Mouse (Mus musculus): Measurements from ENCODE around the gene Arl13b. TPM values are rescaled to one million over a fixed set of nuclear protein-coding genes. Genes with fewer than 3 reads are reported as not detected.

Gene Arl13b
- polyA plus RNA-seq, 1 experiment from 2014 or later = 10.6 TPM

DNA sequence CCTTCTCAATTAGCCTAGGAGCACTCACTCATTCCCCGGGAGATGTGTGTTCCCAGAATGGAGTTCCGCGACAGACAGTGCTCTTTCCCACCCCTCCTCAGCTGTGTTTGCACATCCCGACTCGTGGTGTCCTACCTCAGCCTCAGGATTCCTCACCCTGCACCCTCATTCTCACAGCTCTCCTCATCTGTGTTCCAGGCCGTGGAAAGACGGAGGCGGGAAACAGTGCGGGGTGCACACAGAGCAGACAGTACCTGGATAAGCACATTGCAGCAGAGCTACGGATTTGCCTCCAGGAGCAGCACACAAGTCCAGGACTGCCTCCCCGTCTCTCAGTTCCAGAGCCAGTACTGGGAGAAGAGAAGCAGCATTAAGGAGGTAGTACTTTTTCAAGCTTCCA is 70.8 kb downstream of the Arl13b start:
- 0 out of 2 replicates have a peak, but pooled peaks cover 11% of the 10 kb centered on the region for H3K36me3 ChIP-seq
- 83% methylated on average over 11 of the region's 11 CpGs for WGBS
- H3K27me3 ChIP-seq (replicated peaks) = no peaks in the 10 kb centered on the region
- no peak overlapping the region for H3K4me3 ChIP-seq
- H3K9me3 ChIP-seq = no peaks in the 10 kb centered on the region
- no peaks in the 10 kb centered on the region for H3K4me1 ChIP-seq
- no peak for ATAC-seq (ENCODE audit: extremely low read depth, insufficient number of reproducible peaks, low FRiP score, low TSS enrichment)
- H3K27ac ChIP-seq (replicated peaks) = no peak overlapping the region
- no peak overlapping the region for H3K4me2 ChIP-seq
- H3K9ac ChIP-seq = no peak overlapping the region

DNA sequence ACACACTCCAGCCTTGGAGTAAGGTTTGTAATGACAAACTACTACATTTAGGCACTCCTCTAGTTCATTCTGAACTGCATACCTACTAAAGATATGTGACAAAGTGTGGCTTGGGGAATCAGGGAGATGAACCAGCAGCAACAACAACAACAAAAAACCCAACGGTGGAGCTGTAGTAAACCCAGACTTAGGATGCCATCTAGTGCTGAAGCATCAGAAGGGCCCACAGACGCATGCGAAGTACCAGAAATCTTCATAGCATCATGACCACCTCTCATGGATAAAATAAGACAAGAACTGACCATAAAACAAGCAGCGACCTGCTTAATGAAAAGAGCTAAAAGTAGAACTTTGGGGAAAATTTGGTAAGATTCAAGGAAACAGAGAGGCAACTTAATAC is 73.4 kb downstream of the Arl13b start:
- H3K27ac ChIP-seq (replicated peaks) = no peak overlapping the region
- H3K9me3 ChIP-seq = no peaks in the 10 kb centered on the region
- 70% methylated on average over 4 of the region's 4 CpGs for WGBS
- H3K4me2 ChIP-seq = no peak overlapping the region
- ATAC-seq (ENCODE audit: extremely low read depth, insufficient number of reproducible peaks, low FRiP score, low TSS enrichment) = no peak
- H3K9ac ChIP-seq = no peak overlapping the region
- H3K4me3 ChIP-seq = no peak overlapping the region
- no peaks in the 10 kb centered on the region for H3K4me1 ChIP-seq
- H3K36me3 ChIP-seq = peaks cover 20% of the 10 kb centered on the region; the same call in 1 of the 2 replicates
- no peaks in the 10 kb centered on the region for H3K27me3 ChIP-seq (replicated peaks)

DNA sequence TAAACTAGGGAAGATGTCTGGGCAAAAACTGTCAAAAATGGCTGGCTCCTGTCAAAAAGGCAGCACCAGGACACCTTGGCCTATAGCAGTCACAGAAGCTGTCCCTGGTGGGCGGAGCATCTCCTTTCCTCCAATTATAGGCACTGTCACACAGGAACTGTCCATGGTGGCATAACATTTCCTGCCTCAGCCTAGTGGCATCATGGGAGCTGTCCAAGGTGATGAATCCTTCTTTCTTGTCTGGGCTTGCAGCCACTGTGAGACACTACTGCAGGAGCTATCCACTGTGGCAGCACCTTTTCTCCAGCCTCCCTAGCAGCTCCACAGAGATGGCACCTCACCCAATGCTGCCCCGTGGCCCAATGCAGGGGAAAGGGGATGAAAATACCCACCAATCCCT is 88.5 kb downstream of the Arl13b start:
- Histone ChIP-seq H3K9ac (no peak overlapping the region), H3K4me2 (no peak overlapping the region), H3K4me1 (no peaks in the 10 kb centered on the region), H3K27ac (replicated peaks) (no peak overlapping the region), H3K9me3 (peaks cover 6% of the 10 kb centered on the region; the same call in 1 of the 2 replicates), H3K36me3 (peaks cover 11% of the 10 kb centered on the region), H3K27me3 (replicated peaks) (no peaks in the 10 kb centered on the region), H3K4me3 (no peak overlapping the region)
- no peak for ATAC-seq (ENCODE audit: extremely low read depth, insufficient number of reproducible peaks, low FRiP score, low TSS enrichment)
- 89% methylated on average over 2 of the region's 2 CpGs for WGBS

DNA sequence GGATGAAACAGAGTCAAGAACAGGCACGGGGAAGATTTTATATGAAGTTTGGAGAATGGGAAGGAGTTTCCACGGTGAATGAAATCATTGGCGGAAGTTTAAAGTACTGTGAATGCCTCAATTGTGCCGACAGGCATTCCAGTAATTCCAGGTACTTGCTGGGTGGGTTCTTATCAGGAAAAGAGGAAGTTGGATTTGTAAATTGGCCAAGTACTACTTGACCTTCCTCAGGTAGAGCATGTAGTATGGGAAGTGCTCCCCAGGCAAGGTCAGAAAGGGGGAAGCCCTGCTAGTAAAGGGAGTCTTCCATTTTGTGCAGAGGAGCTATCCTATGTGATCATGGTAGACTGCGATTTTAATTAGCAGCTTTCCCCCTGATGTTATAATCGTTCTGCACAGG is 91.5 kb downstream of the Arl13b start:
- H3K27ac ChIP-seq (replicated peaks) = no peak overlapping the region
- no peak overlapping the region for H3K9ac ChIP-seq
- peaks cover 6% of the 10 kb centered on the region; the same call in 1 of the 2 replicates for H3K9me3 ChIP-seq
- H3K4me1 ChIP-seq = no peaks in the 10 kb centered on the region
- peaks cover 11% of the 10 kb centered on the region for H3K36me3 ChIP-seq
- no peak overlapping the region for H3K4me2 ChIP-seq
- WGBS = 74% methylated on average over 6 of the region's 6 CpGs
- no peak overlapping the region for H3K4me3 ChIP-seq
- no peak for ATAC-seq (ENCODE audit: extremely low read depth, insufficient number of reproducible peaks, low FRiP score, low TSS enrichment)
- no peaks in the 10 kb centered on the region for H3K27me3 ChIP-seq (replicated peaks)

DNA sequence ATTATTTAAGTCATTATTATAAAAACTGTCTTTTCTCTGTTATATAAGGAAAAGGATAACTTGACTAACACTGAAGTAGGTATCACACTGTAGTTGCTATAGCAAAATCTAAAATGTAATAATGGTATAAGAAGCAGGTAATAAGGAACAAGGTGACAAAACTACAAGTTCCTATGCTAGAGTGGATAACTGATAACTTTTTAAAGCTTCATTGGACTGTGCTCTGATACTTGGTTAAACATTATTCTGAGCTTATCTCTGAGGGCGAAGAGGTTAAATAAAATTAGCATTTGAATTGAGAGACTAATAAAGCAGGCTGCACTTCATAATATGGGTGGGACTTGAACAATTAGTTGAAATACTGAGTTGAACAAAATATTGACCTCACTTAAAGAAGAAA is 93.2 kb downstream of the Arl13b start:
- WGBS = 85% methylated on average over 1 of the region's 1 CpGs
- H3K9me3 ChIP-seq = peaks cover 5% of the 10 kb centered on the region; the same call in 1 of the 2 replicates
- no peak overlapping the region for H3K9ac ChIP-seq
- H3K4me2 ChIP-seq = no peak overlapping the region
- H3K27ac ChIP-seq (replicated peaks) = no peak overlapping the region
- peaks cover 5% of the 10 kb centered on the region; the same call in 1 of the 2 replicates for H3K36me3 ChIP-seq
- H3K4me1 ChIP-seq = no peaks in the 10 kb centered on the region
- H3K27me3 ChIP-seq (replicated peaks) = no peaks in the 10 kb centered on the region
- ATAC-seq (ENCODE audit: extremely low read depth, insufficient number of reproducible peaks, low FRiP score, low TSS enrichment) = no peak
- H3K4me3 ChIP-seq = no peak overlapping the region

DNA sequence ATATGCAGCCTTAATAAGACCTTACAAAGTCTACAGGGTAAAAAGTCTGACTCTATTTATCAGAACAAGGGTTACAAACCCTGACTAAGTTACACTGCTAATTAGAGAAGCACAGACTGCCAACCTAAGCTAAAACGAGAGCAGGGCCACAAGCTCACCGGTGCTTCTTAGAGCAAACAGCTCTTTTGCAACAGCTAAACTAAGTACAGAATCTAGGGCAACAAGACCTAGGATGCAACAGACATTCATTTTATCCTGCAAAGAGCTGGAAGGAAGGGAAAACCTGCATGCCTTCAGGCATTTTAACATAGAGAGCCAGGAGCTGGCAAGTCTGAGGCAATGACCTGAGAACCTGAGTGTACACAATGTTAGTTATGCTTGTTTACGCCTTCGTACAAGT is 93.8 kb downstream of the Arl13b start:
- no peak overlapping the region for H3K4me2 ChIP-seq
- 86% methylated on average over 4 of the region's 4 CpGs for WGBS
- peaks cover under 1% of the 10 kb centered on the region; the same call in 1 of the 2 replicates for H3K9me3 ChIP-seq
- H3K36me3 ChIP-seq = no peaks in the 10 kb centered on the region; the same call in 1 of the 2 replicates
- no peak overlapping the region for H3K9ac ChIP-seq
- no peak overlapping the region for H3K27ac ChIP-seq (replicated peaks)
- ATAC-seq (ENCODE audit: extremely low read depth, insufficient number of reproducible peaks, low FRiP score, low TSS enrichment) = no peak
- H3K4me1 ChIP-seq = no peaks in the 10 kb centered on the region
- H3K27me3 ChIP-seq (replicated peaks) = no peaks in the 10 kb centered on the region
- no peak overlapping the region for H3K4me3 ChIP-seq

DNA sequence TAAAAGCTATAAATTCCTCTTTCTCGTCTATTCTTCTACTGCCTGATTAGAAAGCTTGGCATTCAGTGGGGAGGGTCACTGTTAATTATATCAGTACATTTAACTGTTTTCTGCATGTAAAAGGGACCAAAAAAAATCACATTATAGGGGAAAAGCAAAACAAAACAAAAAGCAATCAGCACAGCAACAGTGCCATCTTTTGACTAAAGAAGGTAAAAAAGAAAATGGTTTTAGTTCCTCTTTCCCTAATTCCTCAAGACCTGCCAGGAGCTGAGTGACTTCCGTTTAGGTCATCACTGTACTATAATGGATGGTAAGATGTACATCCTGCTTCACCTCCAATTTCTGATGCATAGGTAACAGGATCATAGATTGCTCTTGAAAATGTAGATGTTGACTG is 101.0 kb downstream of the Arl13b start:
- no peak overlapping the region for H3K27ac ChIP-seq (replicated peaks)
- no peak overlapping the region for H3K4me3 ChIP-seq
- H3K27me3 ChIP-seq (replicated peaks) = no peaks in the 10 kb centered on the region
- H3K4me2 ChIP-seq = no peak overlapping the region
- no peaks in the 10 kb centered on the region for H3K36me3 ChIP-seq
- ATAC-seq (ENCODE audit: extremely low read depth, insufficient number of reproducible peaks, low FRiP score, low TSS enrichment) = no peak
- WGBS = 66% methylated on average over 2 of the region's 2 CpGs
- no peaks in the 10 kb centered on the region for H3K9me3 ChIP-seq
- H3K9ac ChIP-seq = no peak overlapping the region
- no peaks in the 10 kb centered on the region for H3K4me1 ChIP-seq

Small RNAs within 50 kb of the gene (microRNA-seq; reads per million reads assigned to microRNA genes)
- gene Gm25986 = not detected

Other genes with a start within 250 kb of the Arl13b start
- gene Nsun3, start 60.2 kb downstream of the Arl13b start, polyA plus RNA-seq (2015; fragmentation: Nextera tagmentation; extraction: Ambion mirVana) = 5.5 and 6.3 TPM in 2 replicates
- gene Stx19, start 32.4 kb downstream of the Arl13b start, polyA plus RNA-seq (2015; fragmentation: Nextera tagmentation; extraction: Ambion mirVana) = 0.13 and 0.22 TPM in 2 replicates
- gene Pros1, start 7.3 kb upstream of the Arl13b start, polyA plus RNA-seq (2015; fragmentation: Nextera tagmentation; extraction: Ambion mirVana) = 15.0 and 16.0 TPM in 2 replicates

Measured in heart, embryonic 13.5 days (tissue).